Mouse (Mus musculus) CH12.LX (cell line): ENCODE data around the gene Supt7l. TPM values are rescaled to one million over a fixed set of nuclear protein-coding genes. Genes with fewer than 3 reads are reported as not detected.

Source experiments
- DNase-seq: peaks from one replicate; pipeline ENCODE4 v3.0.0-alpha.2; 2013; ENCODE audit errors: extremely low read depth
- H3K27ac ChIP-seq: 2 replicates; pipeline ENCODE4 v1.5.1; 2012; ENCODE audit warnings: low read depth, mild to moderate bottlenecking, control low read depth, moderate library complexity; ENCODE audit not compliant: insufficient read depth
- H3K27me3 ChIP-seq: replicated peaks from 2 replicates; pipeline ENCODE3; 2012; ENCODE audit warnings: inconsistent platforms
- H3K36me3 ChIP-seq, 2 experiments: replicated peaks in 1 of 2; 2 replicates each; pipeline versions ENCODE3 to v1.6.1; 2012; ENCODE audit warnings: inconsistent platforms in 1 of 2, low read length in 1 of 2, mild to moderate bottlenecking in 1 of 2, mixed read lengths in 1 of 2, moderate library complexity in 1 of 2; ENCODE audit not compliant: control insufficient read depth in 1 of 2, insufficient read depth in 1 of 2
- H3K4me1 ChIP-seq, 2 experiments: 2 replicates each; pipeline ENCODE4 v1.6.1; 2012; ENCODE audit warnings: inconsistent platforms in 1 of 2, moderate library complexity in 1 of 2; ENCODE audit not compliant: insufficient read depth in 2 of 2, control insufficient read depth in 1 of 2
- H3K4me2 ChIP-seq: 2 replicates; pipeline ENCODE4 v1.6.1; 2012; ENCODE audit warnings: low read depth, mild to moderate bottlenecking, control low read depth; ENCODE audit not compliant: poor library complexity, insufficient read depth, severe bottlenecking
- H3K4me3 ChIP-seq, 3 experiments: fragments of 150-350 bp in 1 of 3; sonication (generic) in 1 of 3; replicated peaks in 1 of 3; 2 replicates each; pipeline versions ENCODE3 to v1.5.1; 2011 to 2012; ENCODE audit warnings: low read depth in 2 of 3, low read length in 2 of 3, mild to moderate bottlenecking in 2 of 3, moderate library complexity in 2 of 3, control low read depth in 1 of 3, improper control_type of control experiment in 1 of 3, inconsistent platforms in 1 of 3, mixed read lengths in 1 of 3; ENCODE audit not compliant: poor library complexity in 1 of 3
- H3K79me2 ChIP-seq: replicated peaks from 2 replicates; pipeline ENCODE4 v1.6.1; 2012; ENCODE audit warnings: mild to moderate bottlenecking, moderate library complexity; ENCODE audit not compliant: control insufficient read depth, poor library complexity, insufficient read depth, severe bottlenecking; ENCODE audit errors: extremely low read depth
- H3K9ac ChIP-seq: 2 replicates; pipeline ENCODE4 v1.6.1; 2012; ENCODE audit warnings: low read depth, mild to moderate bottlenecking, control low read depth, moderate library complexity; ENCODE audit not compliant: insufficient read depth
- H3K9me3 ChIP-seq: replicated peaks from 2 replicates; pipeline ENCODE3; 2012; ENCODE audit warnings: low read length, inconsistent platforms, mixed read lengths
- BHLHE40 ChIP-seq: IDR thresholded peaks from 2 replicates; pipeline ENCODE4 v1.6.1; 2011; ENCODE audit warnings: mild to moderate bottlenecking, low read depth, low read length, improper control_type of control experiment
- CHD1 ChIP-seq: IDR thresholded peaks from 2 replicates; pipeline ENCODE4 v1.6.1; 2012; ENCODE audit warnings: low read depth, low read length, improper control_type of control experiment, inconsistent platforms
- CHD2 ChIP-seq: IDR thresholded peaks from 2 replicates; pipeline ENCODE4 v1.6.1; 2011; ENCODE audit warnings: low read length, improper control_type of control experiment
- CTCF ChIP-seq, 2 experiments: IDR thresholded peaks in 1 of 2; conservative IDR thresholded peaks in 1 of 2; 2 replicates each; pipeline ENCODE4 v1.5.1; 2011 to 2012; ENCODE audit warnings: low read depth in 2 of 2, low read length in 2 of 2, improper control_type of control experiment in 1 of 2, inconsistent platforms in 1 of 2, mild to moderate bottlenecking in 1 of 2, moderate library complexity in 1 of 2
- EP300 ChIP-seq: IDR thresholded peaks from 2 replicates; pipeline ENCODE4 v1.6.1; 2011; ENCODE audit warnings: low read length, improper control_type of control experiment
- JUN ChIP-seq: IDR thresholded peaks from 2 replicates; pipeline ENCODE4 v1.6.1; 2011; ENCODE audit warnings: low read depth, mild to moderate bottlenecking, low read length, improper control_type of control experiment, moderate library complexity; ENCODE audit not compliant: insufficient read depth
- JUND ChIP-seq: conservative IDR thresholded peaks from 2 replicates; pipeline ENCODE4 v1.6.1; 2011; ENCODE audit warnings: low read depth, low read length, improper control_type of control experiment
- KAT2A ChIP-seq: IDR thresholded peaks from 2 replicates; pipeline ENCODE4 v1.6.1; 2012; ENCODE audit warnings: low read length, improper control_type of control experiment, inconsistent platforms; ENCODE audit not compliant: insufficient replicate concordance
- MAFK ChIP-seq: IDR thresholded peaks from 2 replicates; pipeline ENCODE4 v1.6.1; 2011; ENCODE audit warnings: low read length, improper control_type of control experiment; ENCODE audit not compliant: insufficient replicate concordance
- MEF2A ChIP-seq: IDR thresholded peaks from 2 replicates; pipeline ENCODE4 v1.6.1; 2014; ENCODE audit warnings: low read depth, mild to moderate bottlenecking, inconsistent platforms, low read length, improper control_type of control experiment, borderline replicate concordance
- MXI1 ChIP-seq: IDR thresholded peaks from 2 replicates; pipeline ENCODE4 v1.6.1; 2011; ENCODE audit warnings: mild to moderate bottlenecking, low read depth, low read length, improper control_type of control experiment
- MYC ChIP-seq: IDR thresholded peaks from 2 replicates; pipeline ENCODE4 v1.6.1; 2011; ENCODE audit warnings: low read depth, mild to moderate bottlenecking, improper control_type of control experiment, low read length
- POLR2A ChIP-seq: IDR thresholded peaks from 2 replicates; pipeline ENCODE4 v1.6.1; 2011; ENCODE audit warnings: low read depth, mild to moderate bottlenecking, improper control_type of control experiment, low read length
- POLR2AphosphoS2 ChIP-seq: IDR thresholded peaks from 2 replicates; pipeline ENCODE4 v1.6.1; 2011; ENCODE audit warnings: low read depth, low read length, improper control_type of control experiment
- RAD21 ChIP-seq: IDR thresholded peaks from 2 replicates; pipeline ENCODE4 v1.6.1; 2011; ENCODE audit warnings: low read depth, mild to moderate bottlenecking, low read length, improper control_type of control experiment, moderate library complexity
- SIN3A ChIP-seq: IDR thresholded peaks from 2 replicates; pipeline ENCODE4 v1.6.1; 2012; ENCODE audit warnings: low read length, improper control_type of control experiment, inconsistent platforms
- SMC3 ChIP-seq: IDR thresholded peaks from 2 replicates; pipeline ENCODE4 v1.6.1; 2011; ENCODE audit warnings: low read depth, low read length, improper control_type of control experiment
- TBP ChIP-seq: conservative IDR thresholded peaks from 2 replicates; pipeline ENCODE4 v1.6.1; 2011; ENCODE audit warnings: low read depth, low read length, improper control_type of control experiment
- USF2 ChIP-seq: conservative IDR thresholded peaks from 2 replicates; pipeline ENCODE4 v1.6.1; 2011; ENCODE audit warnings: low read depth, low read length, improper control_type of control experiment
- ZC3H11A ChIP-seq: IDR thresholded peaks from 2 replicates; pipeline ENCODE4 v1.6.1; 2012; ENCODE audit warnings: low read depth, mild to moderate bottlenecking, inconsistent platforms, low read length, improper control_type of control experiment
- ZKSCAN1 ChIP-seq: IDR thresholded peaks from 2 replicates; pipeline ENCODE4 v1.6.1; 2012; ENCODE audit warnings: low read depth, inconsistent platforms, low read length, improper control_type of control experiment, borderline replicate concordance
- ZNF384 ChIP-seq: IDR thresholded peaks from 2 replicates; pipeline ENCODE4 v1.6.1; 2012; ENCODE audit warnings: low read depth, low read length, improper control_type of control experiment, inconsistent platforms
- dilution Hi-C: fragments of 300-500 bp; cut with MboI; formaldehyde crosslinking; loops from 2 replicates; pipeline ENCODE4 v1.14.3; 2020; ENCODE audit warnings: low sequenced_read_pairs; ENCODE audit not compliant: extremely low pct_unique_long_range_greater_than_20kb, extremely low pct_ligation_motif_present
- in situ Hi-C: fragments of 300-500 bp; cut with MboI; formaldehyde crosslinking; loops from 3 replicates; pipeline ENCODE4 v1.14.3; 2019; ENCODE audit warnings: low sequenced_read_pairs, low pct_ligation_motif_present, low pct_unique_long_range_greater_than_20kb, mixed read lengths
- polyA plus RNA-seq: library from polyadenylated mRNA; unstranded; fragments of >175 nt; gene quantifications from 2 replicates; pipeline ENCODE4 v1.2.1, GENCODE M21; 2012; ENCODE audit warnings: low read depth; ENCODE audit not compliant: insufficient read length
- total RNA-seq, 2 experiments: library from RNA; depleted of rRNA; stranded (reverse); fragments of 300-350 nt in 1 of 2; fragments of >200 nt in 1 of 2; gene quantifications; 2 replicates each; pipeline ENCODE4 v1.2.3; 2012 to 2014

Gene Supt7l
- total and polyA plus RNA-seq, 3 experiments = 12.8 to 16.8 (median 16.2) TPM

- no peak for TF ChIP-seq KAT2A
- no peak for TF ChIP-seq MXI1
- TF ChIP-seq EP300 = no peak
- no peak for TF ChIP-seq POLR2AphosphoS2
- dilution Hi-C loops (no loop called here), in situ Hi-C loops (no loop called here)
- DNase-seq = peak; percentile 17
- Histone ChIP-seq H3K4me3 (no peak overlapping the region), H3K79me2 (no peaks in the 10 kb centered on the region), H3K27ac (no peak overlapping the region), H3K36me3 (peaks cover 60 to 94% of the 10 kb centered on the region in 2 experiments), H3K4me2 (no peak overlapping the region), H3K9me3 (no peaks in the 10 kb centered on the region), H3K4me1 (peaks cover 0 to 5% of the 10 kb centered on the region in 2 experiments; a peak in 1 of 4 replicates), H3K9ac (no peak overlapping the region), H3K27me3 (no peaks in the 10 kb centered on the region)
Observed at GRCm38 (mm10) chr5:31512481-31512880, 15.1 kb downstream of the Supt7l start.

- in situ Hi-C loops (no loop called here), dilution Hi-C loops (no loop called here)
- Histone ChIP-seq H3K27ac (no peak overlapping the region), H3K4me3 (no peak overlapping the region), H3K27me3 (no peaks in the 10 kb centered on the region), H3K4me1 (no peaks in the 10 kb centered on the region), H3K9me3 (no peaks in the 10 kb centered on the region), H3K9ac (no peak overlapping the region), H3K4me2 (no peak overlapping the region), H3K79me2 (no peaks in the 10 kb centered on the region), H3K36me3 (peaks cover 63 to 95% of the 10 kb centered on the region in 2 experiments)
- DNase-seq = no peak
- TF ChIP-seq ZNF384 (no peak), TBP (no peak), ZC3H11A (no peak), USF2 (no peak), MYC (no peak), RAD21 (no peak), CHD1 (no peak), MEF2A (no peak), BHLHE40 (no peak), SMC3 (no peak), JUN (no peak), MXI1 (no peak), POLR2A (no peak), SIN3A (no peak), POLR2AphosphoS2 (no peak), CHD2 (no peak), JUND (no peak), CTCF (conservative IDR thresholded peaks at IDR 0.05 in 1 of 2, IDR thresholded peaks at IDR 0.05 in 1 of 2; ENCODE audit: low read depth in 2 of 2, low read length in 2 of 2) (no peak), MAFK (no peak), ZKSCAN1 (no peak)
Observed at GRCm38 (mm10) chr5:31504843-31505242, 22.8 kb downstream of the Supt7l start.
